Mouse (Mus musculus) G1E (cell line): ENCODE measurements at regions not wholly inside any gene's neighbourhood (a gene's known extent, or its start where the extent isn't known, plus 50 kb on each side); places are given as distances from the start of the nearest gene placed in this dataset.

Experiments used
- CTCF ChIP-seq: IDR thresholded peaks from 2 replicates; pipeline ENCODE4 v1.5.1; 2012; ENCODE audit warnings: low read depth, low read length, inconsistent platforms, mixed read lengths
- GATA1 ChIP-seq: IDR thresholded peaks from 2 replicates; pipeline ENCODE4 v1.6.1; 2012; ENCODE audit warnings: borderline replicate concordance, low read length, inconsistent platforms, mixed read lengths
- GATA2 ChIP-seq: IDR thresholded peaks from 2 replicates; pipeline ENCODE4 v1.6.1; 2012; ENCODE audit warnings: low read depth, low read length, inconsistent platforms, borderline replicate concordance

DNA sequence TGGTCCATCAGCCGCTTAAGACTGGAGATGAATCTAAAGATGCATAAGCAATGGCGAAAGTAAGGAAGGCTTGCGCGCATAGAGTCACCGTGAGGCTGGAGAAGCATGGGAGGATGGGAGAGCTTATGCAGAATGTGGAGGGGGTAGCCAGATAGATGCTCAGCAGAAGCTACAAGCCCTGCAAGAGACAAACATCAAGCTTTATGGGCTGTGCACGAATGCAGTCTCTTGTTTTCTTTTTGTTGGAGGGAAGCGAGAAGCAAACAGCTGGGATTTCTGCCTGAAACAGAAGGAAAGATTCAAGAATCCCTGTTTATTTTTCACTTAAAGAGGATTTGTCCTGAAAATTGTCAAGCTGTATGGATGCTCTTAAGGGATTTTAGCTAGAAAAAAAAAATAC is 188.7 kb downstream of the Kctd12 start:
- TF ChIP-seq GATA1 (no peak), CTCF (no peak), GATA2 (no peak)
